Mouse (Mus musculus) kidney, embryonic 14.5 days (tissue): ENCODE results near the gene Mobp. TPM values are rescaled to one million over a fixed set of nuclear protein-coding genes. Genes with fewer than 3 reads are reported as not detected.
A peak's percentile ranks its signal among the peaks of the same experiment; 100 is the strongest.

Experiments
- ATAC-seq: fragments of 200-750 bp; cut with Nextera tagmentation; 2 replicates; pipeline ENCODE4 v1.8.0; 2017; ENCODE audit warnings: moderate number of reproducible peaks, mild to moderate bottlenecking, moderate TSS enrichment, moderate library complexity; ENCODE audit not compliant: low FRiP score, low TSS enrichment
- H3K27ac ChIP-seq: fragments of 300-500 bp; sonication (generic); 2 replicates; pipeline ENCODE4 v1.5.1; 2014; ENCODE audit warnings: low read depth, mild to moderate bottlenecking, low read length, moderate library complexity, mixed read lengths
- H3K27me3 ChIP-seq: fragments of 300-500 bp; sonication (generic); 2 replicates; pipeline ENCODE4 v1.6.1; 2014; ENCODE audit warnings: mild to moderate bottlenecking, low read length; ENCODE audit not compliant: control insufficient read depth, insufficient read depth
- H3K36me3 ChIP-seq: fragments of 300-500 bp; sonication (generic); 2 replicates; pipeline ENCODE4 v1.6.1; 2014; ENCODE audit warnings: low read length, mixed read lengths; ENCODE audit not compliant: control insufficient read depth, insufficient read depth
- H3K4me1 ChIP-seq: fragments of 300-500 bp; sonication (generic); 2 replicates; pipeline ENCODE4 v1.6.1; 2014; ENCODE audit warnings: low read length, mixed read lengths; ENCODE audit not compliant: control insufficient read depth, insufficient read depth
- H3K4me2 ChIP-seq: fragments of 300-500 bp; sonication (generic); replicated peaks from 2 replicates; pipeline ENCODE4 v1.6.1; 2014; ENCODE audit warnings: low read depth, mild to moderate bottlenecking, low read length
- H3K4me3 ChIP-seq: fragments of 300-500 bp; sonication (generic); 2 replicates; pipeline ENCODE4 v1.5.1; 2014; ENCODE audit warnings: mild to moderate bottlenecking, low read length
- H3K9ac ChIP-seq: fragments of 300-500 bp; sonication (generic); 2 replicates; pipeline ENCODE4 v1.6.1; 2014; ENCODE audit warnings: low read depth, mild to moderate bottlenecking, low read length, moderate library complexity
- H3K9me3 ChIP-seq: fragments of 300-500 bp; sonication (generic); 2 replicates; pipeline ENCODE4 v1.6.1; 2016; ENCODE audit warnings: low read length; ENCODE audit not compliant: control insufficient read depth
- WGBS: fragments of 180-500 bp; shearing (Covaris S2); extraction: QIAGEN DNeasy Blood & Tissue Kit; methylation state at CpG from one replicate; pipeline ENCODE4 v1.1.7; 2014; 5-methylcytosine and 5-hydroxymethylcytosine counted together
- polyA plus RNA-seq: library from polyadenylated mRNA; unstranded; fragments of >200 nt; fragmentation: Nextera tagmentation; extraction: Ambion mirVana; gene quantifications from 2 replicates; pipeline ENCODE4 v1.2.1, GENCODE M21; 2014

Gene Mobp
- polyA plus RNA-seq, 1 experiment from 2014 or later, result not detected

DNA sequence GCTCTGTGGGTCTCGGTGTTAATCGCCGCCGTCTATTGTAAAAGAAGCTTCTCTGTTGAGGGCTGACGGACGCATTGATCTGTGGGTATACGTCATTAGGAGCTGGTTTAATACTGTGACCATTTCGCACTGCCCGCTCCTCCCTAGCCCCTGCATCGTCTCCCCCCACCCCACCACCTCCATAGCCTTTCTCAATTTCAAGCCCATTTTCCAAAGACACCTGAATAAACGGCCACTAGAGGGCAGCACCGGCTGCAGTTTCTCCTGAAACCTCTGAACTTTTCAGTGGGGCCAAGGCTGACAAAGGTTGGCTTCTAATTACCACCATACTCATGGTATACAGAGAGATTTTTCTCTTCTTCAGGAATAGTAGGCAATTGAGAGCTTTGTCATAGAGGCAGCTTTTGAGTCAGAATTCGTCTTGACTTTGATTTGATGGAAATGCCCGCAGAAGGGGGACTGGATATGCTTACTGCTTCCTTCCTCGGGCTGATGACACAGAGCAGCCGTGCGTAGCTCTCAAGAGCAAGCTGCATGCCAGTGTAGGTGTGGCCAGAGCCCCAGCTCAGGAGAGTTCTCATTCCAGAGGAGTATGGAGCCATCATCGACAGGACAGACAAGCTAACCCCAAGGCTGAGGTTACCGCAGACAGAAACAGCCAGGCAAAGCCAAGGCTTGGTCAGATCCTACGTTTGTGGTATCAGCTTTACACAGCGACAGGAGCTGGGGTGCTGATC, 42.0 kb downstream of the Mobp start:
- Histone ChIP-seq H3K4me3 (peak overlapping the region; percentile 34), H3K36me3 (no peaks in the 10 kb centered on the region), H3K27me3 (no peaks in the 10 kb centered on the region), H3K27ac (no peak overlapping the region), H3K9ac (no peak overlapping the region; the same call in 1 of the 2 replicates), H3K4me1 (no peaks in the 10 kb centered on the region), H3K9me3 (no peaks in the 10 kb centered on the region), H3K4me2 (peak overlapping the region; percentile 49)
- 25% methylated on average over 21 of the region's 21 CpGs for WGBS
- ATAC-seq, result peak; percentile 77

DNA sequence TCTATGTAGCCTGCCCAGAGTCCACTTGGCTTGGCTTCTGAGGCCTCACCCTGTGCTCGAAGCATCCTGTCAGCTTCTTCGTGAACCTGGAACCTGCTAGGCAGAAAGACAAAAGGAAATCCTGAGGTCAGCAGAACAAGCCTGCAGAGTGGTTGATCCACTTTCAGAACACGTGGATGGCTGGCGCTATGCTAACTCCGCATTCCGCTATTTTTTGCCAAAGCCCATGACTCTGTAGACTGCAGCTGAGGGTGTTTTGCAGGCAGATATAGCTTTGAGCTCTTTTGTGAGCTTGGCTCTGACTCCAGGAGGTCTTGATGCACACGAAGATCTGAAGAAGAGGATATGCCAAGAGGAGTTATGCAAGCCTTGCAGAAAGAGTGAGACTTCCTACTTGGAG, 43.2 kb downstream of the Mobp start:
- Histone ChIP-seq H3K36me3 (no peaks in the 10 kb centered on the region), H3K27ac (no peak overlapping the region), H3K9me3 (no peaks in the 10 kb centered on the region), H3K4me1 (no peaks in the 10 kb centered on the region), H3K27me3 (no peaks in the 10 kb centered on the region), H3K4me2 (no peak overlapping the region), H3K9ac (no peak overlapping the region), H3K4me3 (no peak overlapping the region)
- no peak for ATAC-seq
- WGBS, result 82% methylated on average over 7 of the region's 7 CpGs

GRCm38 (mm10) chr9:120200873-120201272, 51.4 kb downstream of the Mobp start:
- Histone ChIP-seq H3K4me3 (no peak overlapping the region), H3K27ac (no peak overlapping the region), H3K4me1 (no peaks in the 10 kb centered on the region), H3K4me2 (no peak overlapping the region), H3K9me3 (no peaks in the 10 kb centered on the region), H3K9ac (no peak overlapping the region), H3K36me3 (no peaks in the 10 kb centered on the region), H3K27me3 (no peaks in the 10 kb centered on the region)
- ATAC-seq, result no peak
- WGBS, result 36% methylated on average over 4 of the region's 4 CpGs

DNA sequence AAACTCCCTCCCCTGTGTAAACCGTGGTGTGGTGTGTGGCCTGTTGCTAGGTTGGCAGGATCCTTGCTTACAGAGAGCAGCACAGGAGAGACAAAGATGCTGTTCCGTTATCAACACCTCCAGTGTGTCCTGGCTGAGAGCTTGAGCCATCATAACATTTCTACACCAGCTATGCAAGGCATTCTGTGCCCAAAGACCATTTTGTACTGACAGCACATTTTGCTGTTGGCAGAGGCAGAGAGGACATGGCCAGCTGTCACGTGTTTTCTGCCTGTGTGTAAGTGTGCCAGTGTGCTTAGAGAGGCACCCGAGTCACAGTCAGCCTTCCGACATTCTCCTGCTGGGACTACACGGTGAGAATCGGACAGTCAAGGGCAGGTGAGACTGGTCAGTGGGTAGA, 52.2 kb downstream of the Mobp start:
- no peaks in the 10 kb centered on the region for H3K9me3 ChIP-seq
- WGBS, result 86% methylated on average over 7 of the region's 7 CpGs
- H3K27me3 ChIP-seq, result no peaks in the 10 kb centered on the region
- H3K27ac ChIP-seq, result no peak overlapping the region
- H3K36me3 ChIP-seq, result no peaks in the 10 kb centered on the region
- H3K9ac ChIP-seq, result no peak overlapping the region
- H3K4me1 ChIP-seq, result no peaks in the 10 kb centered on the region
- no peak overlapping the region for H3K4me3 ChIP-seq
- H3K4me2 ChIP-seq, result no peak overlapping the region
- ATAC-seq, result no peak

DNA sequence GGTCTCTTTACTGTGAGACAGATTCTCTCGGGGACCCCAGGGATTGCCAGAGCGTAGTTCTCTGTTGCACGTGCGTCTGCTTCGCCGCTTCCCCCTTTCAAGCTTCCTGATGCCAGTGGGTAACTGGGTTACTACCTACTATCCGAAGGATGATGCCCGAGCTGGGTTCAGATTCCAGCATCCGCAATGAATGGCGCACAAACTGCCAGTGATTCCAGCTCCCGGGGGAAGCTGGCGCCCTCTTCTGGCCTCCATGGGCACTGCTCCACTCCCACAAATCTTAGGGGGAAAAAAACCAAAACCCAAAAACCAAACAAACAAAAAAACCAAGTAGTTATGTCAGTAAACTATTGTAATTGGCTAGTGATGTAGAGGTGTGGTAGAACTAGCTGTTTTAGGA, 53.2 kb downstream of the Mobp start:
- Histone ChIP-seq H3K4me1 (no peaks in the 10 kb centered on the region), H3K9ac (no peak overlapping the region), H3K27ac (no peak overlapping the region), H3K4me3 (no peak overlapping the region), H3K9me3 (no peaks in the 10 kb centered on the region), H3K36me3 (no peaks in the 10 kb centered on the region), H3K4me2 (no peak overlapping the region), H3K27me3 (no peaks in the 10 kb centered on the region)
- WGBS, result 26% methylated on average over 12 of the region's 12 CpGs
- ATAC-seq, result no peak

GRCm38 (mm10) chr9:120203936-120204335, 54.4 kb downstream of the Mobp start:
- no peak overlapping the region for H3K4me3 ChIP-seq
- no peaks in the 10 kb centered on the region for H3K4me1 ChIP-seq
- WGBS, result 91% methylated on average over 10 of the region's 10 CpGs
- ATAC-seq, result no peak
- H3K4me2 ChIP-seq, result no peak overlapping the region
- no peaks in the 10 kb centered on the region for H3K27me3 ChIP-seq
- no peak overlapping the region for H3K9ac ChIP-seq
- no peaks in the 10 kb centered on the region for H3K9me3 ChIP-seq
- H3K36me3 ChIP-seq, result no peaks in the 10 kb centered on the region
- no peak overlapping the region for H3K27ac ChIP-seq

GRCm38 (mm10) chr9:120206897-120207296, 57.4 kb downstream of the Mobp start:
- no peak overlapping the region for H3K27ac ChIP-seq
- no peaks in the 10 kb centered on the region for H3K9me3 ChIP-seq
- ATAC-seq, result no peak
- no peaks in the 10 kb centered on the region for H3K27me3 ChIP-seq
- H3K4me1 ChIP-seq, result no peaks in the 10 kb centered on the region
- H3K36me3 ChIP-seq, result no peaks in the 10 kb centered on the region
- 34% methylated on average over 17 of the region's 17 CpGs for WGBS
- H3K4me2 ChIP-seq, result no peak overlapping the region
- H3K4me3 ChIP-seq, result no peak overlapping the region
- no peak overlapping the region for H3K9ac ChIP-seq

DNA sequence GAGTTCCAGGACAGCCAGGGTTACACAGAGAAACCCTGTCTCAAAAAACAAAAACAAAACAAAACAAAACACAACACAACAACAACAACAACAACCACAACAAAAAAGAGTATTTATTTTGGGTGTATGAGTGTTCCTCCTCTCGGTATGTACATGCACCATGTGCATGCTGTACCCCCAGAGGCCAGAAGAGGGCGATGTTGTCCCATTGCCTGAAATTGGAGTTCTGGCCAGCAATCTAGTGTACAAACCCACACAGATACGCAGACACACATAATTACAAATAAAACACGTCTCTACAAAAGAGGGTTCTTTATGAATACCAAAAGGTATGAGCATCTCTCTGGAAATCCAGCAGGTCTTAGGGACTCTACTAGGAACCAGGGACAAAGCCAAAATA, 60.6 kb downstream of the Mobp start:
- H3K9ac ChIP-seq, result no peak overlapping the region
- 84% methylated on average over 4 of the region's 4 CpGs for WGBS

GRCm38 (mm10) chr9:120210865-120211264, 61.4 kb downstream of the Mobp start:
- Histone ChIP-seq H3K4me3 (no peak overlapping the region), H3K9me3 (no peaks in the 10 kb centered on the region), H3K9ac (no peak overlapping the region), H3K27me3 (no peaks in the 10 kb centered on the region), H3K36me3 (no peaks in the 10 kb centered on the region), H3K27ac (no peak overlapping the region), H3K4me1 (no peaks in the 10 kb centered on the region), H3K4me2 (no peak overlapping the region)
- 80% methylated on average over 4 of the region's 4 CpGs for WGBS
- ATAC-seq, result no peak

More for the DNA sequence above, 60.6 kb downstream of the Mobp start:
- H3K27ac ChIP-seq, result no peak overlapping the region
- H3K36me3 ChIP-seq, result no peaks in the 10 kb centered on the region
- no peaks in the 10 kb centered on the region for H3K27me3 ChIP-seq
- no peak overlapping the region for H3K4me3 ChIP-seq
- H3K4me2 ChIP-seq, result no peak overlapping the region
- no peaks in the 10 kb centered on the region for H3K9me3 ChIP-seq
- ATAC-seq, result no peak
- H3K4me1 ChIP-seq, result no peaks in the 10 kb centered on the region
